Mouse (Mus musculus) MEL (cell line): ENCODE data around the gene Ptprn.

ENCODE experiments used
- CTCF ChIP-seq, 3 experiments: IDR thresholded peaks in 2 of 3; conservative IDR thresholded peaks in 1 of 3; 2 replicates each; pipeline ENCODE4 v1.5.1; 2011 to 2012; ENCODE audit warnings: low read length in 3 of 3, low read depth in 2 of 3, mild to moderate bottlenecking in 2 of 3, improper control_type of control experiment in 1 of 3, inconsistent platforms in 1 of 3, mixed read lengths in 1 of 3, moderate library complexity in 1 of 3; ENCODE audit not compliant: control insufficient read depth in 1 of 3, insufficient read depth in 1 of 3, poor library complexity in 1 of 3, severe bottlenecking in 1 of 3
- EP300 ChIP-seq, 2 experiments: IDR thresholded peaks; 2 replicates each; pipeline ENCODE4 v1.6.1; 2011; ENCODE audit warnings: improper control_type of control experiment in 2 of 2, low read length in 2 of 2, low read depth in 1 of 2, mild to moderate bottlenecking in 1 of 2
- MAX ChIP-seq: IDR thresholded peaks from 2 replicates; pipeline ENCODE4 v1.6.1; 2011; ENCODE audit warnings: low read length, improper control_type of control experiment
- MAZ ChIP-seq: IDR thresholded peaks from 2 replicates; pipeline ENCODE4 v1.6.1; 2012; ENCODE audit warnings: low read depth, mild to moderate bottlenecking, inconsistent platforms, low read length, improper control_type of control experiment
- MYC ChIP-seq: IDR thresholded peaks from 2 replicates; pipeline ENCODE4 v1.6.1; 2011; ENCODE audit warnings: low read depth, mild to moderate bottlenecking, low read length, improper control_type of control experiment, moderate library complexity
- POLR2A ChIP-seq, 2 experiments: IDR thresholded peaks; 2 replicates each; pipeline ENCODE4 v1.6.1; 2011 to 2012; ENCODE audit warnings: low read length in 2 of 2, mild to moderate bottlenecking in 2 of 2, control low read depth in 1 of 2, improper control_type of control experiment in 1 of 2, low read depth in 1 of 2, moderate library complexity in 1 of 2; ENCODE audit not compliant: control insufficient read depth in 1 of 2, insufficient read depth in 1 of 2, poor library complexity in 1 of 2
- POLR2AphosphoS2 ChIP-seq: IDR thresholded peaks from 2 replicates; pipeline ENCODE4 v1.6.1; 2011; ENCODE audit warnings: low read length, improper control_type of control experiment
- RCOR1 ChIP-seq: IDR thresholded peaks from 2 replicates; pipeline ENCODE4 v1.6.1; 2012; ENCODE audit warnings: low read depth, mild to moderate bottlenecking, inconsistent platforms, low read length, improper control_type of control experiment
- SIN3A ChIP-seq: IDR thresholded peaks from 2 replicates; pipeline ENCODE4 v1.6.1; 2012; ENCODE audit warnings: low read length, improper control_type of control experiment, inconsistent platforms
- TBP ChIP-seq: IDR thresholded peaks from 2 replicates; pipeline ENCODE4 v1.8.0; 2011; ENCODE audit warnings: low read depth, low read length, improper control_type of control experiment
- USF2 ChIP-seq, 2 experiments: IDR thresholded peaks; 2 replicates each; pipeline ENCODE4 v1.6.1; 2011 to 2012; ENCODE audit warnings: improper control_type of control experiment in 2 of 2, low read length in 2 of 2, borderline replicate concordance in 1 of 2, inconsistent platforms in 1 of 2, low read depth in 1 of 2, mild to moderate bottlenecking in 1 of 2; ENCODE audit not compliant: insufficient read depth in 1 of 2
- ZNF384 ChIP-seq: IDR thresholded peaks from 2 replicates; pipeline ENCODE4 v1.6.1; 2012; ENCODE audit warnings: low read depth, mild to moderate bottlenecking, inconsistent platforms, low read length, improper control_type of control experiment

GRCm38 (mm10) chr1:75236117-75237050 is 27.9 kb downstream of the Ptprn start, which contains the start of gene Dnajb2:
- no peak for TF ChIP-seq CTCF (IDR thresholded peaks at IDR 0.05 in 2 of 3, conservative IDR thresholded peaks at IDR 0.05 in 1 of 3; ENCODE audit: control insufficient read depth in 1 of 3, insufficient read depth in 1 of 3, low read depth in 2 of 3, low read length in 3 of 3, poor library complexity in 1 of 3, severe bottlenecking in 1 of 3)
- TF ChIP-seq USF2 (IDR thresholded peaks at IDR 0.05; ENCODE audit: borderline replicate concordance in 1 of 2, insufficient read depth in 1 of 2, low read depth in 1 of 2, low read length in 2 of 2): no peak
- TF ChIP-seq POLR2A (IDR thresholded peaks at IDR 0.05; ENCODE audit: control insufficient read depth in 1 of 2, insufficient read depth in 1 of 2, low read depth in 1 of 2, low read length in 2 of 2, poor library complexity in 1 of 2): peak; percentile 46 to 74; a peak in 3 of 4 replicates
- no peak for TF ChIP-seq RCOR1
- peak in 1 of 2 experiments; percentile 51; a peak in 1 of 4 replicates for TF ChIP-seq EP300 (IDR thresholded peaks at IDR 0.05; ENCODE audit: low read depth in 1 of 2, low read length in 2 of 2)
- peak; percentile 35; the same call in 1 of the 2 replicates for TF ChIP-seq TBP
- 0 out of 2 replicates have a peak, but pooled peaks have one; percentile 61 for TF ChIP-seq MYC
- no peak; the same call in 1 of the 2 replicates for TF ChIP-seq MAX
- TF ChIP-seq SIN3A: peak; percentile 73
- no peak for TF ChIP-seq MAZ
- peak; percentile 77 for TF ChIP-seq POLR2AphosphoS2
- no peak for TF ChIP-seq ZNF384
